Mouse (Mus musculus): ENCODE data around the gene Uts2b. TPM values are rescaled to one million over a fixed set of nuclear protein-coding genes. Genes with fewer than 3 reads are reported as not detected.

The Uts2b gene
- polyA plus RNA-seq, 1 experiment from 2014 or later, result 12.7 TPM

DNA sequence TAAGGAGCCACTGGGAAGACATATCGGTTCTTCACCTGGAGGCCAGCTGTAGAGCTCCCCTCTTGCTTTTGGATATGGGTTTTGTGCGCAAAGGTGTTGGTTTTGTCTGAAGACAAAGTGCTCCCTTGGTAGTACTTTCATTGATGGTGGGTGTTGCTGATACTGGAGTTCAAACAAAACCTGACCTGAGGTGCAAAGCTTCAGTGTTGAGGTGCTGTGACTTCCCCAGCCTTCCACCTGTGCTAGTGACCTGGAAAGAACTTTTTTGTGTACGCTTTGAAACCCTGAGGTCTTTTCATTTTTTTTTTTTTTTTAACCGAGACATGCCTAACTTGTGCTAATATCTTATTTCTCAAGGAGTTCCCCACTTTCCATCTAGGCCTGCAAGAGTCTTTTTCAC lies 20.3 kb upstream of the Uts2b start:
- Histone ChIP-seq H3K4me3 (peak overlapping the region; percentile 94; the same call in 1 of the 2 replicates), H3K4me1 (replicated peaks) (peaks cover 21% of the 10 kb centered on the region), H3K36me3 (no peaks in the 10 kb centered on the region), H3K27me3 (no peaks in the 10 kb centered on the region), H3K9me3 (replicated peaks) (no peaks in the 10 kb centered on the region), H3K9ac (no peak overlapping the region), H3K4me2 (peak overlapping the region; percentile 64), H3K27ac (no peak overlapping the region)
- WGBS, result 80% methylated on average over 4 of the region's 4 CpGs
- no peak for ATAC-seq (replicated peaks; ENCODE audit: insufficient number of reproducible peaks, insufficient read depth, low FRiP score, low read depth)

DNA sequence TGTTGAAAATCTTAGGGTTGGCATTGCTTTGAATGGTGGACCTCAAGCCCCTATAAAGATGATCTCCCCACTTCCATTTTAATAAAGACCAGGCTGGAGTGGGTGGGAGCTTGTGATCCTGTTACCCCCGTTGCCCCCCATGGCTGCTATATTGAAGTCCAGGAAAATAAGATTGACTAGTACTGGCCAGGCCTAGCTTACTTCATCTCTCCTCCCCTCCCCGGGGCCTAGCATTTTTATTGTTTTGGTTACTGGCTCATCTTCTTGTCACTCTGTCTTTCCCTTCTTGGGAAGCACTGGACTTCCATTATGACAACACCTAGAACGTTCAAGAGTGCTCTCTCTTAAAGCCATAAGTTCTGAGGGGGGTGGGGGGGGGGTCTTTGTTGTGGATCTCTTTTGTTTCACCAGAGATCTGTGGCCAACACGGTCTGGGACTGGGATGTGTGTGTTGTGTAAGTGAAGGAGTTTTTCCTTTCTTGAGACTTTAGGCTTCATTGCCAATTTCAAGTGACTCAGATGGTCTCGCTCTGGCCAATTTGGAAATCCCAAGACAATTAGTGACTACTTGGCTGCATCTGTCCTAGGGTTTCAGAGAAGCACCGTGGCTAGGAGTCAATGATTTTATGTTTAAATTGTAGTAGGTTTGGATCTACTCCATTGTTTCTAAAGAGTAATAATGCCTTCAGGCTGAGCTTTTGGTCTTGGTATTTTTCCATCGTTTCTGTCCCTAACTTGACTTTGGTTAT lies 19.7 kb upstream of the Uts2b start:
- no peak for ATAC-seq (replicated peaks; ENCODE audit: insufficient number of reproducible peaks, insufficient read depth, low FRiP score, low read depth)
- Histone ChIP-seq H3K27ac (peak overlapping the region; percentile 98), H3K27me3 (no peaks in the 10 kb centered on the region), H3K4me2 (peak overlapping the region; percentile 64), H3K4me3 (peak overlapping the region; percentile 94), H3K9me3 (replicated peaks) (no peaks in the 10 kb centered on the region), H3K36me3 (no peaks in the 10 kb centered on the region), H3K4me1 (replicated peaks) (peaks cover 21% of the 10 kb centered on the region), H3K9ac (peak overlapping the region; percentile 99)
- WGBS, result 30% methylated on average over 7 of the region's 7 CpGs

DNA sequence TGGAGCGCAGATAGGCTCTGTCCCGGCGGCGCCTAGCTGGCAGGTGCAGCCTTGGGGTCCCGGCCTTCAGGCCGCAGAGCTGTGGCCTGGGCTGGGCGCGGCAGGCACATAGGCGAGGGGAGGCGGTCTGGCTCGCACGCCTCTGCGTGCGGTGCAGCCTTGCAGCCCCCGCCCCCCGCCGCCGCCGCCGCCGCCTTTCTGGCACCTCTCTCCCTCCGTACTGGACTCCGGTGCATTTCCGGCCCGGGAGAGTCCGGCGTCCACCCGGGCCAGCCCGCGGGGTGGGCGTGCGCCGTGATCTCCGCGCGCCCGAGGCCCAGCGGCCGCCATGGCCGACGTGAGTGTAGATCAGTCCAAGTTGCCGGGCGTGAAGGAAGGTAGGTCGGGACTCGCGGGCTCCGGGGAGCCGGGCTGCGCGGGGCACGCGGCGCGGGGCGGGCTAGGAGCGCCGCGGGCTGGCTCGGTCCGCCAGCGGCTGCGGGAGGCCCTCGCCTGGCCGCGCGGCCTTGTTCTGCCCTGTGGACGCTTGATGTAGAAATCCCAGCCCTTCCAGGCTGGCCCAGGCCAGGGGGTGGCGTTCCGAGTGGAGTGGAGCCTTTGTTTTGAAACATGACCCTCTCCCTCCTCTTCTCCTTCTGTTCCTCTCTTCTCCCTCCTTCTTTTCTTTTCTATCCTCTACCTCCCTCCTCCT lies 18.9 kb upstream of the Uts2b start, which contains the start of gene Ccdc50:
Gene Ccdc50, plus strand, starts transcription at position 109 of the 691 bp plus-strand sequence.
- ATAC-seq (replicated peaks; ENCODE audit: insufficient number of reproducible peaks, insufficient read depth, low FRiP score, low read depth), result peak; percentile 94
- Histone ChIP-seq H3K27me3 (no peaks in the 10 kb centered on the region), H3K27ac (peak within 1 kb of the TSS; percentile 98), H3K4me2 (peak within 1 kb of the TSS; percentile 64), H3K4me1 (replicated peaks) (peaks cover 21% of the 10 kb centered on the region), H3K9ac (peak within 1 kb of the TSS; percentile 99), H3K9me3 (replicated peaks) (no peaks in the 10 kb centered on the region), H3K4me3 (peak within 1 kb of the TSS; percentile 94), H3K36me3 (no peaks in the 10 kb centered on the region)
- under 1% methylated on average over 68 of the region's 69 CpGs for WGBS

DNA sequence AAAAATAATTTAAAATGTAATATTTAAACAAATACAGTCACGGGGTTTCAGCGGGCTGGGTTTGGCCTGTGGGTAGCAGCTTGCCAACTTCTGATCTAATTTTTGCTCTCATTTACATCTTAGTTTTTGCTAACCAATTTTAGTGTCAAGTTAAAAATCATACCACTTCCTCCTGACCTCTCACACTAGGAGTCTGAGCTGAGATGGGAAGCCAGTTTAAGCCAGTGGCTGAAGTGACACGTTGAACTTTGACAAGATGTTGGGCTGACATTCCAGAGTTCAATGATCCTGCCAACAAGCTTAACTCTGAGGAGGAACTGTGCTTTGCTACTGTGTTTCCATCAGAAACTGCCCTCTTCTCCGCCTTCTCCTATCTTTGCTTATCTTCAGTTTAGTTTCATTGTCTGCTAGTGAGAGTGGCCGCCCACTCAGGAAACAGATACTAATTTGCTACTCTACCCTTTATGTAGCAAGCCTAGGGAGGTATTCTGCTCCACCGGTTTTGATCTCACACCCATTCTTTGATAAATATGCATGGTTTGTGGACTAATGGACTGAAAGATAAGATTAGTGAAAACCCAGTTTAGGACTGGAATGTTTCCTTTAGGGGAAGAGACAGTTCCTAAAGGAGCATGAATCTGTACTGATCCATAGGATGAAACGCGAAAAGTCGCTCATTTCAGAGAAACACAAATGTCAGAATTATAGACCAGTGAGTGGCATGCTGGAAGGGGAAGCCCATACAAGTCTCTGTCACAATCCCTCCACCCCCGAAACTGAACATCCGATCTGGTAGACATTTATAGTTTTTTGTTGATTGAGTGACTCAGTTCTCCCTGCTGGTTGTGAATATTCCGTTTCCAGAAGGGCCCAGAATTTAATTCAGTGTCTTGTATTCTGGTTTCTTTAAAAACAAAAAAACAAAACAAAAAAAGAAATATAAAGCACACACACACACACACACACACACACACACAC lies 17.9 kb upstream of the Uts2b start:
- H3K4me1 ChIP-seq (replicated peaks), result peaks cover 21% of the 10 kb centered on the region
- H3K4me3 ChIP-seq, result peak overlapping the region; percentile 94
- WGBS, result 30% methylated on average over 12 of the region's 12 CpGs
- no peak overlapping the region for H3K9ac ChIP-seq
- no peaks in the 10 kb centered on the region for H3K9me3 ChIP-seq (replicated peaks)
- H3K27me3 ChIP-seq, result no peaks in the 10 kb centered on the region
- no peak for ATAC-seq (replicated peaks; ENCODE audit: insufficient number of reproducible peaks, insufficient read depth, low FRiP score, low read depth)
- H3K36me3 ChIP-seq, result no peaks in the 10 kb centered on the region
- H3K4me2 ChIP-seq, result peak overlapping the region; percentile 64
- H3K27ac ChIP-seq, result peak overlapping the region; percentile 98

DNA sequence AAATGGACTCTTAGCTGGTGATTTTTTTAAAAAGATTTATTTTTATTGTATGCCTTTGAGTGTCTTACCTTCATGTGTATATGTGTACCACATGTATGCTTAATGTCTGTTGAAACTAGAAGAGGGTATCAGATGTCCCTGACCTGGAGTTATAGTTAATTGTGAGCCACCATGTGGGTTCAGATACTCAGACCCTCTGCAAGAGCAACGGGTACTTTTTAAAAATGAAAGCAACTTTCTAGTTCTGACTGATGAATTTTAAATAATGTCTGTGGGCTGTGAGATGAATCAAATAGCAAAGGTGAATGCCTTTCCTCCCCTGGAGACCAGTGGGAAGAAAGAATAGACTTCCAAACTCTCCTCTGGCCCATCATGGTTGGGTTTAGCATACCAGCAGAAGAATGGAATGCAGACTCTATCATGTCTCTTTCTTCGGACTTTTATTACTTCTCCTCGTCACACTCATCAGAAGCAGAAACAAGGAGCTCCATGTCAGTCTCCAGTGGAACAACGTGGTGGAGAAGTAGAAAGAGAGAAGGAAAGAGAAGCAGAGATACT lies 16.9 kb upstream of the Uts2b start:
- H3K36me3 ChIP-seq, result no peaks in the 10 kb centered on the region
- H3K9me3 ChIP-seq (replicated peaks), result no peaks in the 10 kb centered on the region
- H3K4me3 ChIP-seq, result no peak overlapping the region
- H3K4me1 ChIP-seq (replicated peaks), result peaks cover 21% of the 10 kb centered on the region
- H3K27ac ChIP-seq, result no peak overlapping the region
- ATAC-seq (replicated peaks; ENCODE audit: insufficient number of reproducible peaks, insufficient read depth, low FRiP score, low read depth), result no peak
- no peak overlapping the region for H3K9ac ChIP-seq
- H3K27me3 ChIP-seq, result no peaks in the 10 kb centered on the region
- WGBS, result 68% methylated on average over 4 of the region's 4 CpGs
- H3K4me2 ChIP-seq, result no peak overlapping the region

DNA sequence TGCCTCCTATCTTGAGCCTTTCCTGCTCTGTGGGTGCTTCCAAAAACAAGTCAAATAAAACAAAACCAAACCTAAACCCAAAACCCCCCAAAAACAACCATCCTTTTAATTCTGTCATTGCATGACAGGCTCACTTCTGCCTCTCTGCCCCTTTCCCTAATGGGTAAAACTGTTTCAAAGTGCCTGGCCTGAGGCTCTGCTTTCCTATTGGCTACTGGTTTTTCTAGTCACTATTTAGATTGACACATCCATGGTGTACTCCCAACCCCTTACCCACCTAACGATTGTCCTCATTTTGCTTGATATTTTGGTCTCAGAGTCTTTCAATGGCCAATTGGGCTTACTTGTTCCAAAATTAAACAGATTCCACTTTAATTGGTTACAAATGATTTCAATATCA lies 15.6 kb upstream of the Uts2b start:
- H3K4me1 ChIP-seq (replicated peaks), result peaks cover 18% of the 10 kb centered on the region
- H3K4me2 ChIP-seq, result no peak overlapping the region
- no peaks in the 10 kb centered on the region for H3K9me3 ChIP-seq (replicated peaks)
- H3K27me3 ChIP-seq, result no peaks in the 10 kb centered on the region
- no peak for ATAC-seq (replicated peaks; ENCODE audit: insufficient number of reproducible peaks, insufficient read depth, low FRiP score, low read depth)
- no peak overlapping the region for H3K9ac ChIP-seq
- H3K36me3 ChIP-seq, result no peaks in the 10 kb centered on the region
- H3K4me3 ChIP-seq, result no peak overlapping the region
- no peak overlapping the region for H3K27ac ChIP-seq
- 80% methylated on average over 1 of the region's 1 CpGs for WGBS

DNA sequence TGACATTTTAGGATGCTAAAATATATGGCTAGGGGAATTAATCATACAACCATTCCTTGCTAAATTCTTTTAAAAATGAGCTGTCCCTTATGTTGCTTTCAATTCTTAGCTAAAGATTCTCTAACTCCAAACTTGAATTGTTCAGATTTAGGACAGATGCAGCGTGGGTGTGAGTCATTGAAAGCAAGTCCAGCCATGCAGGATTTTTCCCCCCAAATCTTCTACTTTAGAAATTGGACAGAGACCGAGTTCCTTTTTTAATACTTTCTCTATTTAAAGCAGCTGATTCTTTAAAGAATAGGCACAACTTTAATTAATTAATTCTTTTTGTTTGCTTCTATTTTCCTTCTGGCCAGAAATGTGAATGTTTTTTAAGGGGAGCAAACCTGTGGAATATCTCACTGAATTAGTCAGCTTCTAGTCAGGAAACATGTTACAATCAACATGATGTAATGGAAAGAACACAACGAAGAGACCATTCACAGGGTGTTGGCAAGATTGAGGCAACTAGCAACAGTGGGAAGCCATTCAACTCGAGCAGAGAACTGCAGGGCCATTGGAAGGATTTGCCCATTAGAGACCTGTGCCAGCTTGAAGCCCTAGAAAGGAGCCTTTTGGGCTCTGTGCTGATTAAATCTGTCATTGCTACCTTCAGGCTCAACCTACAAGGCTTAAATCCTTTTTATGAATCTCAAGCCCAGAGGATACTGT lies 15.0 kb upstream of the Uts2b start:
- H3K27ac ChIP-seq, result no peak overlapping the region
- H3K36me3 ChIP-seq, result no peaks in the 10 kb centered on the region
- H3K4me1 ChIP-seq (replicated peaks), result peaks cover 12% of the 10 kb centered on the region
- H3K4me2 ChIP-seq, result no peak overlapping the region
- no peak overlapping the region for H3K9ac ChIP-seq
- no peak for ATAC-seq (replicated peaks; ENCODE audit: insufficient number of reproducible peaks, insufficient read depth, low FRiP score, low read depth)
- no peak overlapping the region for H3K4me3 ChIP-seq
- WGBS, result 61% methylated on average over 4 of the region's 4 CpGs
- H3K9me3 ChIP-seq (replicated peaks), result no peaks in the 10 kb centered on the region
- no peaks in the 10 kb centered on the region for H3K27me3 ChIP-seq

DNA sequence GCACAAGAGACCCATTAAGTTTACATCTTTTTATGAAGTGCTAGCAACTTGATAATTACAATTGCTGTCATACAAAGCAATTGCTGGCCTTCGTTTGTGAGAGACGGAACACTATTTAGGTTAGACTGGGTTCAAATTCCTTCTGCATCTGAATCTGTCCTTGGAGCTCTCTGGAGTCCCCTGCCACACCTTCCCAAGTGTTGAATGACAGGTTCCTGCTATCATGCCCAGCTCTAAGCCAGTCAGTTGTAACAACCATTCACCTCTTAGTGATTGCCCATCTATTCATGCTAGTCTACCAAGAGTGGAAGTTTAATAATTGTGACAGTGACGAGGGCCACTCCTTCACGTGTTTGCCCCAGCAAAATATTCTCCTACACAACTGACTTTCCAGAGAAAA lies 12.2 kb upstream of the Uts2b start:
- no peak overlapping the region for H3K4me3 ChIP-seq
- no peaks in the 10 kb centered on the region; the same call in 1 of the 2 replicates for H3K4me1 ChIP-seq (replicated peaks)
- no peak overlapping the region for H3K27ac ChIP-seq
- H3K9ac ChIP-seq, result no peak overlapping the region
- H3K36me3 ChIP-seq, result no peaks in the 10 kb centered on the region
- no peaks in the 10 kb centered on the region for H3K27me3 ChIP-seq
- no peak for ATAC-seq (replicated peaks; ENCODE audit: insufficient number of reproducible peaks, insufficient read depth, low FRiP score, low read depth)
- 62% methylated on average over 4 of the region's 4 CpGs for WGBS
- H3K4me2 ChIP-seq, result no peak overlapping the region
- no peaks in the 10 kb centered on the region for H3K9me3 ChIP-seq (replicated peaks)

DNA sequence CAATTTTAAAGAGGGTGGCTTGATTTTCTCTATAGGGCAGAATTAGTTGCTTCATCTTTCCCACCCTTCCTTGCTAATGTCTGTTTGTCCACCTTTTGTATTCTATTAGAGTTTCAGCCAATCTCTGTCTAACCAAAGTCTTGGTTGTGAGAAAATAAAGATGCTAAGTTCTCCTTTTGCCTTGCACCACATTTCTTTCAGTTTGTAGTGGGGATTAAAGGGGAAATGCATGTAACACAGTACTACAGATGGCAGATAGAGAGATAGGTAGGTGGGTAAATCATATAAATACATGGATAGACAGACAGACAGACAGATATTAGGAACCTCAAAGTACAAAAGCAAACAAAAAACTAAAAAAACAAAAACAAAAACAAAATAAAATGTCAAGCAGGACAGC lies 6.5 kb upstream of the Uts2b start:
- H3K27me3 ChIP-seq, result no peaks in the 10 kb centered on the region
- H3K9me3 ChIP-seq (replicated peaks), result no peaks in the 10 kb centered on the region
- no peaks in the 10 kb centered on the region for H3K4me1 ChIP-seq (replicated peaks)
- ATAC-seq (replicated peaks; ENCODE audit: insufficient number of reproducible peaks, insufficient read depth, low FRiP score, low read depth), result no peak
- no peak overlapping the region for H3K27ac ChIP-seq
- no peak overlapping the region for H3K4me3 ChIP-seq
- H3K9ac ChIP-seq, result no peak overlapping the region
- no peak overlapping the region for H3K4me2 ChIP-seq
- no peaks in the 10 kb centered on the region for H3K36me3 ChIP-seq

DNA sequence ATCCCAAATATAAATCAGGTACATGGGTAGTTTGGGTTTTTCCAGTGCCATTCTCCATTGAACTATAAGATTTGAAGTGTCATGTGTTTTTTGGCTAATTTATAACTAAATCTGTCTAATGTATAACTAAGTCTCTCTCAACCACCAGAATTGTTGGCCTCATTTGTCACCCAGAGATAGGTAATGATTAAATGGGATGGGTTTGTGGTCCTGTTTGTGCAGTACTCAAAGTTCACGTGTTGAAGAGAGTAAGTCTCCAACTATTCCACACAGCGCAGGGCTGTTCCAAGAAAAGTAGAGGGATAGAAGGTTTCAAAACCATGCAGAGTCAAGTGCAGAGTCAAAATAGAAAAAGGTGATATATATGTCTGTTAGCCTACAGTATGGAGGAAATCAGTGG lies 5.3 kb upstream of the Uts2b start:
- 88% methylated on average over 2 of the region's 2 CpGs for WGBS
- no peak for ATAC-seq (replicated peaks; ENCODE audit: insufficient number of reproducible peaks, insufficient read depth, low FRiP score, low read depth)
- Histone ChIP-seq H3K4me3 (no peak overlapping the region), H3K36me3 (no peaks in the 10 kb centered on the region), H3K4me1 (replicated peaks) (no peaks in the 10 kb centered on the region), H3K9ac (no peak overlapping the region), H3K27ac (no peak overlapping the region), H3K9me3 (replicated peaks) (no peaks in the 10 kb centered on the region), H3K27me3 (no peaks in the 10 kb centered on the region), H3K4me2 (no peak overlapping the region)

All from heart, embryonic 15.5 days (tissue).